8 mouse cellular contexts compared by ENCODE assay signal in the genomic region with DNA sequence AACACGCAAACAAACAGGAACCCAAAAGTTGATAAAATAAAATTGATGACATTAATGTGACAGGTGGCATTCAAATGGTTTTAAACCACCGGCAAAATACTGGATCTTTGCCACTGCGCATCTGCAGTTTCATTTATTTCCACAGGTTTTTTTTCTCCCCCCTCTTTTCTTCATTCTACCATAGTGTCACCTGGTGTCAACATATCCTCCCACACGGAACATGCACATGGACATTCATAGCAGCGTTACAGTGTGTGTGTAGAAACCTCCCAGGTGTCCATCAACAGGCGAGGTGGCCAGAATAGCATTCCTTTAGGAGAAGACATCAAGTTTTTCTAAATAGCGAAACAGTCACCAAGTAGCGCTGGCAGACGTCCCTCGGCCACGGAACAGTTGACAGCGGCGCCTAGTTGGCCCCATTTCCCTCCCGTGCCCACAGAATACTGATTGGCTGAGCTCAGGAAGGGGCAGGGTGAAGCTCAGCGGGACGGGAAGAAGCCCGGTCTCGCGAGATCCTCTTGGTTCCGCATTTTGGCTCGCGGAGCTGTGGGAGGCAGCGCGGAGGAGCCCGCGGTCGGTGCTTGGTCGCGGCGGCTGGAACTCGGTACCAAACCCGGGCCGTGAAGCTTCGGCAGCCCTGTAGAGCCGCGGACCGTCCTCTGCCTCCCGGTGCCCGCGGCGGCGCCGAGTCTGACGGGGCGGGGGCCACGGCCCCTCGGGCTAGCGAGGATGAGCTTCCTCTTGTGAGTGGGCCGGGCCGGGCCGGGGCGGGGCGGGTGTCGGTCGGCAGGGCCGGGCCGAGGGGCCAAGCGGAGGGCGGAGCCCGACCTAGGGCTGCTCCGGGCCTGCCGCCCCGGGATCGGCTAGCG. TPM values are rescaled to one million over a fixed set of nuclear protein-coding genes. Genes with fewer than 3 reads are reported as not detected.
DNase-seq lines count a peak whose midpoint lies in the region; ATAC-seq lines count a peak whose summit lies in the region.

Gene Mthfd2, minus strand, starts transcription at position 384 of the 869 bp plus-strand sequence.
Gene Mob1a, plus strand, starts transcription at position 492 of the 869 bp plus-strand sequence.

- 1% methylated on average over 52 of the region's 65 CpGs for WGBS in heart, embryonic 13.5 days
- WGBS in liver, embryonic 12.5 days (ENCODE audit: insufficient replicate concordance) = 1% methylated on average over 59 of the region's 65 CpGs
- under 1% methylated on average over 62 of the region's 65 CpGs for WGBS in stomach, embryonic 15.5 days

- peaks cover 24% of the 10 kb centered on the region for H3K36me3 ChIP-seq in heart, embryonic 13.5 days
- peaks cover 34% of the 10 kb centered on the region for H3K36me3 ChIP-seq in liver, embryonic 12.5 days
- peaks cover 7% of the 10 kb centered on the region for H3K36me3 ChIP-seq in stomach, embryonic 15.5 days

- peak within 1 kb of the TSS; percentile 88 for H3K4me2 ChIP-seq in heart, embryonic 13.5 days
- H3K4me2 ChIP-seq in liver, embryonic 12.5 days = peak within 1 kb of the TSS; percentile 78
- peak within 1 kb of the TSS; percentile 74 for H3K4me2 ChIP-seq in stomach, embryonic 15.5 days

- H3K9me3 ChIP-seq in heart, embryonic 13.5 days = no peaks in the 10 kb centered on the region
- H3K9me3 ChIP-seq in liver, embryonic 12.5 days (replicated peaks) = no peaks in the 10 kb centered on the region
- no peaks in the 10 kb centered on the region for H3K9me3 ChIP-seq in stomach, embryonic 15.5 days

- H3K4me3 ChIP-seq in brown adipose tissue, adult 24 weeks (ENCODE audit: insufficient read depth, low read depth, low read length) = peak within 1 kb of the TSS; percentile 89
- H3K4me3 ChIP-seq in heart, embryonic 13.5 days = peak within 1 kb of the TSS; percentile 70
- peak within 1 kb of the TSS; percentile 91 for H3K4me3 ChIP-seq in liver, embryonic 12.5 days
- peak within 1 kb of the TSS; percentile 94 for H3K4me3 ChIP-seq in stomach, embryonic 15.5 days (replicated peaks)

- H3K27ac ChIP-seq in brown adipose tissue, adult 24 weeks (replicated peaks; ENCODE audit: low read depth, low read length) = peak within 1 kb of the TSS; percentile 92
- peak within 1 kb of the TSS; percentile 95 for H3K27ac ChIP-seq in heart, embryonic 13.5 days (replicated peaks)
- H3K27ac ChIP-seq in liver, embryonic 12.5 days = peak within 1 kb of the TSS; percentile 98
- peak within 1 kb of the TSS; percentile 97 for H3K27ac ChIP-seq in stomach, embryonic 15.5 days

- peak within 1 kb of the TSS; percentile 95 for H3K9ac ChIP-seq in heart, embryonic 13.5 days
- H3K9ac ChIP-seq in liver, embryonic 12.5 days = peak within 1 kb of the TSS; percentile 88
- peak within 1 kb of the TSS; percentile 84 for H3K9ac ChIP-seq in stomach, embryonic 15.5 days

- 0 out of 2 replicates have a peak, but pooled peaks cover 2% of the 10 kb centered on the region for H3K4me1 ChIP-seq in brown adipose tissue, adult 24 weeks (ENCODE audit: control insufficient read depth, insufficient read depth, insufficient read length, low read length)
- peaks cover 22% of the 10 kb centered on the region for H3K4me1 ChIP-seq in heart, embryonic 13.5 days
- peaks cover 44% of the 10 kb centered on the region for H3K4me1 ChIP-seq in liver, embryonic 12.5 days
- H3K4me1 ChIP-seq in stomach, embryonic 15.5 days = peaks cover 6% of the 10 kb centered on the region

- ATAC-seq in heart, embryonic 13.5 days (ENCODE audit: extremely low read depth, insufficient number of reproducible peaks, low FRiP score, low TSS enrichment) = peak; percentile 96
- ATAC-seq in liver, embryonic 12.5 days = peak; percentile 96
- peak; percentile 97 for ATAC-seq in stomach, embryonic 15.5 days (ENCODE audit: insufficient read depth, low FRiP score, low read depth)

- no peaks in the 10 kb centered on the region for H3K27me3 ChIP-seq in heart, embryonic 13.5 days (replicated peaks)
- H3K27me3 ChIP-seq in liver, embryonic 12.5 days (replicated peaks) = no peaks in the 10 kb centered on the region
- H3K27me3 ChIP-seq in stomach, embryonic 15.5 days (replicated peaks) = no peaks in the 10 kb centered on the region

- peak; percentile 97 for DNase-seq in CD4-positive, CD25-positive, alpha-beta regulatory T cell, adult 2 months (ENCODE audit: low read depth, low spot score)
- peak; percentile 56 for DNase-seq in fat pad, adult 2 months (ENCODE audit: extremely low read depth, low read depth, low spot score)
- peak; percentile 97 for DNase-seq in kidney, postnatal 10 days
- peak; percentile 93 to 95 for DNase-seq in natural killer cell, adult 2 months (ENCODE audit: low spot score in 2 of 2)

RNA-seq across cellular contexts. Expression of gene Mthfd2, which starts in this region (rescaled TPM):
- 5.2 and 7.4 TPM in 2 replicates for polyA plus RNA-seq in brown adipose tissue, adult 24 weeks (2012; ENCODE audit: insufficient read depth, insufficient read length, missing spikeins)
- polyA plus RNA-seq in heart, embryonic 13.5 days (2015; fragmentation: Nextera tagmentation; extraction: Ambion mirVana) = 27.6 and 30.9 TPM in 2 replicates
- 112 and 114 TPM in 2 replicates for polyA plus RNA-seq in liver, embryonic 12.5 days (2016; fragmentation: Nextera tagmentation; extraction: Ambion mirVana)
- 33.7 and 42.0 TPM in 2 replicates for polyA plus RNA-seq in stomach, embryonic 15.5 days (2015; fragmentation: Nextera tagmentation; extraction: Ambion mirVana)

RNA-seq across cellular contexts. Expression of gene Mob1a, which starts in this region (rescaled TPM):
- 38.1 and 43.1 TPM in 2 replicates for polyA plus RNA-seq in brown adipose tissue, adult 24 weeks (2012; ENCODE audit: insufficient read depth, insufficient read length, missing spikeins)
- 30.4 and 30.7 TPM in 2 replicates for polyA plus RNA-seq in heart, embryonic 13.5 days (2015; fragmentation: Nextera tagmentation; extraction: Ambion mirVana)
- polyA plus RNA-seq in liver, embryonic 12.5 days (2016; fragmentation: Nextera tagmentation; extraction: Ambion mirVana) = 58.6 and 59.9 TPM in 2 replicates
- polyA plus RNA-seq in stomach, embryonic 15.5 days (2015; fragmentation: Nextera tagmentation; extraction: Ambion mirVana) = 63.5 and 64.5 TPM in 2 replicates

Comparison
In these comparisons a context has a peak if more than half of its experiments do, and no peak if none do; other contexts are left out.
1. Peak in every context shown above with its lines: DNase-seq, ATAC-seq, H3K4me3 ChIP-seq and H3K27ac ChIP-seq.